Mouse (Mus musculus): ENCODE data around the gene Polr3c. TPM values are rescaled to one million over a fixed set of nuclear protein-coding genes. Genes with fewer than 3 reads are reported as not detected.
A peak's percentile ranks its signal among the peaks of the same experiment; 100 is the strongest.
"Not testable (repeated sequence)": the region's sequence is repeated elsewhere in the genome, so short reads cannot be mapped to it uniquely, and the experiment has no call there.

The Polr3c gene
- polyA plus RNA-seq, 1 experiment from 2014 or later: 33.7 TPM

DNA sequence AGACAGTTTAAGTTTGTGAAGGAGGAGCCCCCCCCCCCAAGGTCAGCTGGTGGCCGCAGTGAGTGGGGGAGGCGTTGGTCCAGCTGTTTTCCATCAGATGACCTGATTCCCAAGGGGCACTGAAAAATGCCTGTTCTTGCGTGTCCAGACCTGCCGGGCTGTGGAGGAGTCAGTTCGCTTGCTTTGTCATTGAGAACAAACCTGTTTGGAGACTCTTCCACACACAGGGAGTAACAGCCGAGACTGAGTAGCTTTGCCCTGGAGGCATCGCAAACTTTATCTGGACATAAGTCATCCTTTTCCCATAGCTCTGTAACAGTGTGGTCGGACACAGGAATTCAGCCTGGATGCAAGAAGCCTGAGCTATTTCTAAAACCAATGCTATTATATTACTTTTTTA, 53.0 kb downstream of the Polr3c start:
- 64% methylated on average over 8 of the region's 8 CpGs for whole genome bisulfite sequencing
- Histone ChIP-seq H3K4me2 (ENCODE audit: low read length) (no peak overlapping the region), H3K4me1 (ENCODE audit: control insufficient read depth, insufficient read depth, low read depth, low read length) (peaks cover 3% of the 10 kb centered on the region; the same call in 1 of the 2 replicates), H3K27me3 (replicated peaks; ENCODE audit: control insufficient read depth, insufficient read depth, low read length) (peaks cover 4% of the 10 kb centered on the region), H3K36me3 (ENCODE audit: control insufficient read depth, insufficient read depth, low read length) (no peaks in the 10 kb centered on the region), H3K9ac (ENCODE audit: low read depth, low read length) (no peak overlapping the region), H3K9me3 (ENCODE audit: control insufficient read depth, low read length) (no peaks in the 10 kb centered on the region), H3K4me3 (ENCODE audit: low read length) (no peak overlapping the region), H3K27ac (ENCODE audit: low read depth, low read length) (no peak overlapping the region)
- no peak for ATAC-seq

DNA sequence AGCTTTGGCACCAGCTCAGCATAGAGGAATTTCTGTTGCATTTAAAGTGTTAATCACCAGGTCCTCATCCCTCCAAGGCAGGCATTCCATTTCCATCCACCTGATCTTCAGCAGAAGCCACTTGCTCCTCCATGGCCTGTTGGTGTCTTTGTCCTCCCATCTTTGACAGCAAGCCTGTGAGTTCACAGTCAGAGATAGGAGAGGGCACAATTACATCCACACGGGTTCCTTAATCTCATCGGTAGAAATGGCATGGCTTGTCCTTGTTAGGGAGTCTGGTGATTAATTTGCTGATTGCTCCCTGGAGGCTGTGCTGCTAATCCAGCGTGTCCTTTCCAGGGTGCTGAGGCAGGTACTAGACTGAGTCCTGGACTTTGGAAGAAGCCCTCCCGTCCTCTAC, 53.9 kb downstream of the Polr3c start:
- H3K27me3 ChIP-seq (replicated peaks; ENCODE audit: control insufficient read depth, insufficient read depth, low read length): peaks cover 4% of the 10 kb centered on the region
- 77% methylated on average over 4 of the region's 4 CpGs for WGBS
- H3K4me3 ChIP-seq (ENCODE audit: low read length): no peak overlapping the region
- no peak overlapping the region for H3K27ac ChIP-seq (ENCODE audit: low read depth, low read length)
- no peak overlapping the region for H3K9ac ChIP-seq (ENCODE audit: low read depth, low read length)
- no peak overlapping the region for H3K4me2 ChIP-seq (ENCODE audit: low read length)
- no peak for ATAC-seq
- no peaks in the 10 kb centered on the region for H3K9me3 ChIP-seq (ENCODE audit: control insufficient read depth, low read length)
- peaks cover 3% of the 10 kb centered on the region; the same call in 1 of the 2 replicates for H3K4me1 ChIP-seq (ENCODE audit: control insufficient read depth, insufficient read depth, low read depth, low read length)
- no peaks in the 10 kb centered on the region for H3K36me3 ChIP-seq (ENCODE audit: control insufficient read depth, insufficient read depth, low read length)

DNA sequence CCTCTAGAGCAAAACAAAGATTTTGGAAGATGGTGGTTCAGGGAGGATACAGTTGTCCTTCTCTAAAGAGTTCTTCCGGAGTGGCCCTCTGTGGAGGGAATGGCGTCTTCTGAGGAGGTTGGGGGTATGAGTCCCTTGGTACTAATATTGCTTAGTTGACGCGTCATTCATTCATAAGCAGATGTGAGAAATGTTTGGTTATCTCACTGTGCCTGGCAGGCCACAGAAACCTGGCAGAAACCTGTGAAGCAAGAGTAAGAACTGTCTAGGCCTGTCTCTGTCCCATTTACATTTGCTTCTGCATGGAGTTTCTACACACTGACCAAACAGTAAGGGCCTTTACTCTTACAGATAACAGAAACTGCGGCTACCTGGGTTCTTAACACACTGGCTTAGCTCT, 55.9 kb downstream of the Polr3c start:
- H3K27ac ChIP-seq (ENCODE audit: low read depth, low read length): no peak overlapping the region
- no peak overlapping the region for H3K4me2 ChIP-seq (ENCODE audit: low read length)
- no peaks in the 10 kb centered on the region for H3K9me3 ChIP-seq (ENCODE audit: control insufficient read depth, low read length)
- no peaks in the 10 kb centered on the region for H3K36me3 ChIP-seq (ENCODE audit: control insufficient read depth, insufficient read depth, low read length)
- 96% methylated on average over 5 of the region's 5 CpGs for WGBS
- peaks cover 4% of the 10 kb centered on the region for H3K27me3 ChIP-seq (replicated peaks; ENCODE audit: control insufficient read depth, insufficient read depth, low read length)
- H3K9ac ChIP-seq (ENCODE audit: low read depth, low read length): no peak overlapping the region
- no peak for ATAC-seq
- H3K4me1 ChIP-seq (ENCODE audit: control insufficient read depth, insufficient read depth, low read depth, low read length): peaks cover 3% of the 10 kb centered on the region; the same call in 1 of the 2 replicates
- no peak overlapping the region for H3K4me3 ChIP-seq (ENCODE audit: low read length)

- H3K9me3 ChIP-seq (ENCODE audit: control insufficient read depth, low read length): no peaks in the 10 kb centered on the region
- peaks cover 3% of the 10 kb centered on the region; the same call in 1 of the 2 replicates for H3K4me1 ChIP-seq (ENCODE audit: control insufficient read depth, insufficient read depth, low read depth, low read length)
- no peaks in the 10 kb centered on the region for H3K36me3 ChIP-seq (ENCODE audit: control insufficient read depth, insufficient read depth, low read length)
- peak within 1 kb of the TSS; percentile 54 for H3K4me3 ChIP-seq (ENCODE audit: low read length)
- WGBS: 4% methylated on average over 34 of the region's 35 CpGs
- H3K4me2 ChIP-seq (ENCODE audit: low read length): peak within 1 kb of the TSS; percentile 92
- H3K27ac ChIP-seq (ENCODE audit: low read depth, low read length): no peak within 1 kb of the TSS
- H3K27me3 ChIP-seq (replicated peaks; ENCODE audit: control insufficient read depth, insufficient read depth, low read length): peaks cover 4% of the 10 kb centered on the region
- ATAC-seq: peak; percentile 97
- H3K9ac ChIP-seq (ENCODE audit: low read depth, low read length): peak within 1 kb of the TSS; percentile 61
These were observed 57.5 kb downstream of the Polr3c start, which contains the start of gene Ankrd35 for GRCm38 (mm10) chr3:96669727-96670468. Gene Ankrd35, plus strand, starts transcription at chr3:96670131.

DNA sequence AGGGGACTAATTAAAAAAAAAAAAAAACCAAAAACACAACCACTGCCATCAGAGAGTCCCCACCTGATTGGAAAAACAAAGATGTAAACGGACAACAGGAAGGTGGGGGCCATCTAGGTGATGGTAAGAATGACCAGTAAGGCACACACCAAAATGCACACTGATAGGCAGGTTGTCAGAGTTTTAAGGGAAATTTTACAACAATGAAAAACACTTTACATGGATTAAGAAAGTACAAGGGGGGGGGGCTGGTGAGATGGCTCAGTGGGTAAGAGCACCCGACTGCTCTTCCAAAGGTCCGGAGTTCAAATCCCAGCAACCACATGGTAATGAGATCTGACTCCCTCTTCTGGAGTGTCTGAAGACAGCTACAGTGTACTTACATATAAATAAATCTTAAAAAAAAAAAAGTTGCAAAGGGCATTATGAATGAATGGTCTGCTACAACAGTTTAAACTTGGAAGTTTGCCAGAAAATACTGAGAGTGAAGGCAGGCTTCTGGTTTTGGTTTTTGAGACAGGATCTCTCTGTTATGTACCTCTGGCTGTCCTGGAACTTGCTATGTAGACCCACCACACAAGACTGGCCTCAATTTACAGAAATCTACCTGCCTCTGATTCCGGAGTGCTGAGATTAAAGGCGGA, 58.9 kb downstream of the Polr3c start:
- Histone ChIP-seq H3K9me3 (ENCODE audit: control insufficient read depth, low read length) (no peaks in the 10 kb centered on the region), H3K4me3 (ENCODE audit: low read length) (no peak overlapping the region), H3K4me1 (ENCODE audit: control insufficient read depth, insufficient read depth, low read depth, low read length) (peaks cover 10% of the 10 kb centered on the region; the same call in 1 of the 2 replicates), H3K9ac (ENCODE audit: low read depth, low read length) (no peak overlapping the region), H3K36me3 (ENCODE audit: control insufficient read depth, insufficient read depth, low read length) (no peaks in the 10 kb centered on the region), H3K27me3 (replicated peaks; ENCODE audit: control insufficient read depth, insufficient read depth, low read length) (peaks cover 4% of the 10 kb centered on the region), H3K27ac (ENCODE audit: low read depth, low read length) (no peak overlapping the region), H3K4me2 (ENCODE audit: low read length) (no peak overlapping the region)
- 93% methylated on average over 5 of the region's 5 CpGs for WGBS
- no peak for ATAC-seq

GRCm38 (mm10) chr3:96667316-96667715, 60.1 kb downstream of the Polr3c start:
- Histone ChIP-seq H3K4me1 (ENCODE audit: control insufficient read depth, insufficient read depth, low read depth, low read length) (peaks cover 17% of the 10 kb centered on the region; the same call in 1 of the 2 replicates), H3K27me3 (replicated peaks; ENCODE audit: control insufficient read depth, insufficient read depth, low read length) (peaks cover 4% of the 10 kb centered on the region), H3K4me2 (ENCODE audit: low read length) (no peak overlapping the region), H3K27ac (ENCODE audit: low read depth, low read length) (no peak overlapping the region), H3K9me3 (ENCODE audit: control insufficient read depth, low read length) (no peaks in the 10 kb centered on the region), H3K36me3 (ENCODE audit: control insufficient read depth, insufficient read depth, low read length) (no peaks in the 10 kb centered on the region), H3K4me3 (ENCODE audit: low read length) (no peak overlapping the region), H3K9ac (ENCODE audit: low read depth, low read length) (no peak overlapping the region)
- no peak for ATAC-seq
- 21% methylated on average over 1 of the region's 1 CpGs for WGBS

- peaks cover 4% of the 10 kb centered on the region for H3K27me3 ChIP-seq (replicated peaks; ENCODE audit: control insufficient read depth, insufficient read depth, low read length)
- no peaks in the 10 kb centered on the region for H3K9me3 ChIP-seq (ENCODE audit: control insufficient read depth, low read length)
- ATAC-seq: no peak
- no peak overlapping the region for H3K9ac ChIP-seq (ENCODE audit: low read depth, low read length)
- H3K4me3 ChIP-seq (ENCODE audit: low read length): no peak overlapping the region
- H3K36me3 ChIP-seq (ENCODE audit: control insufficient read depth, insufficient read depth, low read length): no peaks in the 10 kb centered on the region
- WGBS: 98% methylated on average over 5 of the region's 5 CpGs
- no peak overlapping the region for H3K27ac ChIP-seq (ENCODE audit: low read depth, low read length)
- H3K4me1 ChIP-seq (ENCODE audit: control insufficient read depth, insufficient read depth, low read depth, low read length): peaks cover 17% of the 10 kb centered on the region; the same call in 1 of the 2 replicates
- no peak overlapping the region for H3K4me2 ChIP-seq (ENCODE audit: low read length)
These were observed 60.5 kb downstream of the Polr3c start for GRCm38 (mm10) chr3:96666916-96667315.

DNA sequence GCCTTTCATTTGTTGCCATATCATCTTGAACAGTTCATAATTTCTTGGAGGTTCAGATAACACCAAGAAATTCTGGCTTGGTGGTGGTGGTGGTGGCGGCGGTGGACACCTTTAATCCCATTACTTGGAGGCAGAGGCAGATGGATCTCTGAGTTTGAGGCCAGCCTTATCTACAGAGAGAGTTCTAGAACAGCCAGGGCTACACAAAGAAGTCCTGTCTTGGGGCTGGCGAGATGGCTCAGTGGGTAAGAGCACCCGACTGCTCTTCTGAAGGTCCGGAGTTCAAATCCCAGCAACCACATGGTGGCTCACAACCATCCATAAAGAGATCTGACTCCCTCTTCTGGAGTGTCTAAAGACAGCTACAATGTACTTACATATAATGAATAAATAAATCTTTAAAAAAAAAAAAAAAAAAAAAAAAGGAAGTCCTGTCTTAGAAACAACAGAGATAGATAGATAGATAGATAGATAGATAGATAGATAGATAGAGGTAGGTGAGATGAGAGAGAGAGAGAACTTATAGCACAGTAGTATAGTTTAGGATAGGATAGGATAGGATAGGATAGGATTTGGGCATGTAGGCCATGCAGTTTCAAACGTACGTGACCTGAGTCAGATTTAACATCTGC, 61.6 kb downstream of the Polr3c start:
- H3K9ac ChIP-seq (ENCODE audit: low read depth, low read length); H3K36me3 ChIP-seq (ENCODE audit: control insufficient read depth, insufficient read depth, low read length); H3K9me3 ChIP-seq (ENCODE audit: control insufficient read depth, low read length); ATAC-seq; H3K4me2 ChIP-seq (ENCODE audit: low read length); H3K4me3 ChIP-seq (ENCODE audit: low read length); H3K27me3 ChIP-seq (replicated peaks; ENCODE audit: control insufficient read depth, insufficient read depth, low read length); H3K27ac ChIP-seq (ENCODE audit: low read depth, low read length): not testable (repeated sequence)
- 95% methylated on average over 7 of the region's 7 CpGs for whole genome bisulfite sequencing
- H3K4me1 ChIP-seq (ENCODE audit: control insufficient read depth, insufficient read depth, low read depth, low read length): peaks cover 17% of the 10 kb centered on the region; the same call in 1 of the 2 replicates
